Mouse (Mus musculus) B cell, adult (primary cell): ENCODE measurements around the gene 1500011B03Rik. TPM values are rescaled to one million over a fixed set of nuclear protein-coding genes. Genes with fewer than 3 reads are reported as not detected.

Experiments used
- total RNA-seq: library from RNA; stranded (reverse); gene quantifications from 4 replicates; pipeline ENCODE4 v1.2.4, GENCODE M21; 2023; ENCODE audit not compliant: inconsistent age

1500011B03Rik gene
- 50.4 to 57.2 TPM (median 52.4 TPM) in 4 replicates for total RNA-seq

DNA sequence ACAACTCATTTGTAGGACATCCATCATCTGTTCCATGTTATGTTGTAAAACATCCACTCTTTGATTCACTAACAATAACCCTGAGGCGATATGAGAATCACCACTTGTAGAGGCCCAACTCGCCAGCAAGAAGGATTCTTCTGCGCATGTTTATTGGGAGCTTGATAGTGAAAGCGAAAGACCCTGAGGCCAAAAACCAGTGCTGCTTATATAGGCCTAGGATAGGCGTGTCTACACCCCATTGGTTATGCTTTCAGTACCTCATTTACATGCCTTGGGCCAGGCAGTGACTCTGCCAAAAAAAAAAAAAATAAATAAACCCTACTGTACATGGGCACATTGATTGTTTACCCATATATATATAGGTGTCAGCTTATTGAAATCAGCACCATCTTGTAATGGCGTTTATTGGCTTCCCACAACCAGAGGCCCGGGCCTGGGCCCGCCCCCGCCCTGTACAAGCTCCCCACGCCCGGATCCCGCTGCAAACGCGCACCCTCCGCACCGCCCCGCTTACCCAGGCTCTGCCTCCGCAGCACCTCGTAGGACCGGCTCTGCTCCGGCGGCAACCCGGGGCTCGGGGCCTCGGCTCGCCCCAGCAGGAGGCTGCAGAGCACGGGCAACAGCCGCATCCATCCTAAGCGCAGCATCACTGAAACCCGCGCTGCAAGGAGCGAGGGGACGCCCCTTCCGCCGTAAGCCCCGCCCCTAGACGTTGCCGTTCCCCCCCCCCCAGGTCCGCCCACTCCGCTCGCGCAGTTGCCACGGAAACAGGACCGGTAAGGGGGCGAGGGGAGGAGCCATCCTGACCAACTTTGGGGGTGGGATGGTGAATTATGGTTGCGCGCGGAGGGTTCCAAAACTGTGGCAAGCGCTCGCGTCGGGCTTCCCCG, at the start of gene 1500011B03Rik:
Gene 1500011B03Rik, minus strand, starts transcription at position 673 of the 893 bp plus-strand sequence.

DNA sequence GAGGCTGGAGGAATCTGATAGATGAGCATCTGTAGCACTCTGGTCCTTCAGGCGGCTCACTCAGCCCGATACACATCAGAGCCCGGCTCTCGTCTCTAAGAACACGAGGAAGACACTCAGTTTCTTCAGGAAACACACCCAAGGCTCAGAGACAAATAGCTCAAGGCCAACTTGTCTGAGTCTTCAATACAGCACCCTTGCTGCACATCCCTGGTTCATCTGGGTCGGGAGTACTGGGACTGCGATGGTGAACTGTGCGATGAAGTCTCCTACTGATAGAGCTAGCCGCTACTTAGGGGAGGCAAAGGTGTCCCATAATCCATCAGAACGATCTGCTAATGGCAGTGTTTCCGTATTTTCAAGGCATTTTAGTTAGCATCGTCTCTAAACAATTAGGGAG, 35.3 kb upstream of the 1500011B03Rik start, which contains the start of gene Gm9936:
Gene Gm9936, minus strand, starts transcription at position 101 of the 400 bp plus-strand sequence.

GRCm38 (mm10) chr5:114853364-114853763, 30.1 kb upstream of the 1500011B03Rik start, which contains the start of gene 4930519G04Rik:
TSS of gene 4930519G04Rik (plus strand) at chr5:114853664.

DNA sequence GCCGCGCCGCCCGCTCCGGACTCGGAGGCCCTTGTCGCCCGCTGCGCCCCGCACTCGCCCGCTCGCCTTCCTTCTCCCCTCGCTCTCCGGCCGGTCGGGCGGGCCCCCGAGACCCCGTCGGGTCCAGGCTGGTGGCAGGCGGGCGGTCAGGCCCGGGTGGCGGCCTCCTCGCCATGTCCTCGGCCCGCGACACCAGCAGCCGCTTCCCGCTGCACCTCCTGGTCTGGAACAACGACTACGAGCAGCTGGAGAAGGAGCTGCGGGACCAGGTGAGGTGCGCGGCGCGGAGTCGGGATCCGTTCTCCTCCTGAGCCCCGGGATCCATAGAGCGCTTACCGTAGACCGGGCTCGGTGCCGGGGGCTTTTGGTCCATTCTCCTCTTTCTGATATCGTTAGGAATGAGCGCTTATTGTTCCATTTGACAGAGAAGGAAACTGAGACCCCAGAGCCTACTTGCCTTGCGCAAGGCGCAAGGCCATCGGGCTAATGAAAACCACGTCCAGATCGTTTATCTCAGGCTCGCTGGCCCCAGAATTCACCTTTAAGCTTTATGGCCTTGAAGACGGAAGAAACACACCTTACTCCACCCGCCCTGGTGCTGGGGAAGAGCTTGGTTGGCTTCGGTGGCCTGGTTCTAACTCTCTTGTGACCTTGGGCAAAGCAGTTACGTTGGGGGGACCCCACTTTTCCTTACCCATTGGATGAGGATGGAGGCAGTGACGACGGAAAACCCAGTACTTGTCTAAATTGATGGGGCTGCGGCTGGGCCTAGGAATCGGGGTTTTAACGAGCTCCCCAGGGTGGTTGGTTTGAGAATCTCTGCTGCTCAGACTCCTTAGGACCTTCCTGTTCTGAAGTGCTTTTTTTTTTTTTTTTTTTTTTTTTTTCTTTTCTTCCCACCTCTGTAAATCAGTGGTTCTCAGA, 48.0 kb downstream of the 1500011B03Rik start, which contains the start of gene Git2:
Gene Git2, minus strand, starts transcription at position 462 of the 924 bp plus-strand sequence.

GRCm38 (mm10) chr5:114774403-114775051, 48.7 kb downstream of the 1500011B03Rik start, which contains the start of gene Ankrd13a:
TSS of gene Ankrd13a (plus strand) at chr5:114774677.

Other genes with a start within 250 kb of the 1500011B03Rik start
- gene Trpv4, start 165.0 kb downstream of the 1500011B03Rik start, total RNA-seq = 0.27 to 1.0 TPM in 2 of 4 replicates, not detected in the others
- gene Gltp, start 132.5 kb downstream of the 1500011B03Rik start, total RNA-seq = 56.1 to 58.9 TPM (median 57.4 TPM) in 4 replicates
- gene Tchp, start 115.7 kb downstream of the 1500011B03Rik start, total RNA-seq = 19.0 to 24.7 TPM (median 22.0 TPM) in 4 replicates
- gene Ankrd13a, start 48.8 kb downstream of the 1500011B03Rik start, total RNA-seq = 187 to 205 TPM (median 199 TPM) in 4 replicates
- 170 to 180 TPM (median 173 TPM) in 4 replicates for gene Git2, start 48.0 kb downstream of the 1500011B03Rik start, total RNA-seq
- 0.24 to 0.67 TPM in 2 of 4 replicates, not detected in the others for gene 4930519G04Rik, start 30.2 kb upstream of the 1500011B03Rik start, total RNA-seq
- not detected in 4 replicates for gene Gm9936, start 35.2 kb upstream of the 1500011B03Rik start, total RNA-seq
- gene Oasl2, start 73.5 kb upstream of the 1500011B03Rik start, total RNA-seq = 4.5 to 7.3 TPM (median 6.6 TPM) in 4 replicates
- 19.1 to 44.2 TPM (median 26.8 TPM) in 4 replicates for gene Oasl1, start 99.8 kb upstream of the 1500011B03Rik start, total RNA-seq
- 35.9 to 40.1 TPM (median 39.5 TPM) in 4 replicates for gene 2210016L21Rik, start 118.7 kb upstream of the 1500011B03Rik start, total RNA-seq
- not detected in 4 replicates for gene Hnf1a, start 147.6 kb upstream of the 1500011B03Rik start, total RNA-seq
- gene Sppl3, start 187.7 kb upstream of the 1500011B03Rik start, total RNA-seq = 54.8 to 58.2 TPM (median 56.8 TPM) in 4 replicates